Mouse (Mus musculus) splenic B cell, adult 2 months (primary cell): ENCODE data around the gene Ccnd2.
A peak's percentile ranks its signal among the peaks of the same experiment; 100 is the strongest.

ENCODE experiments used
- DNase-seq: peaks from one replicate; pipeline ENCODE4 v3.0.0-alpha.2; 2011; ENCODE audit warnings: low read depth, low spot score
- H3K27me3 ChIP-seq: 2 replicates; pipeline ENCODE4 v1.6.1; 2012; ENCODE audit warnings: mild to moderate bottlenecking, low read length, moderate library complexity, mixed read lengths; ENCODE audit not compliant: control insufficient read depth, poor library complexity, insufficient read depth, severe bottlenecking
- H3K36me3 ChIP-seq: 2 replicates; pipeline ENCODE4 v1.6.1; 2012; ENCODE audit warnings: mild to moderate bottlenecking, low read length, moderate library complexity, mixed read lengths; ENCODE audit not compliant: control insufficient read depth, poor library complexity, insufficient read depth, severe bottlenecking

Gene Ccnd2

GRCm38 (mm10) chr6:127107413-127107812, 44.6 kb downstream of the Ccnd2 start:
- H3K27me3 ChIP-seq, result no peaks in the 10 kb centered on the region
- no peak for DNase-seq
- no peaks in the 10 kb centered on the region; the same call in 1 of the 2 replicates for H3K36me3 ChIP-seq

- H3K36me3 ChIP-seq, result no peaks in the 10 kb centered on the region; the same call in 1 of the 2 replicates
- H3K27me3 ChIP-seq, result no peaks in the 10 kb centered on the region
- no peak for DNase-seq
These were observed 45.3 kb downstream of the Ccnd2 start for GRCm38 (mm10) chr6:127106726-127107125.

- Histone ChIP-seq H3K27me3 (no peaks in the 10 kb centered on the region), H3K36me3 (no peaks in the 10 kb centered on the region; the same call in 1 of the 2 replicates)
- no peak for DNase-seq
These were observed 45.8 kb downstream of the Ccnd2 start for GRCm38 (mm10) chr6:127106189-127106588.

- no peaks in the 10 kb centered on the region; the same call in 1 of the 2 replicates for H3K36me3 ChIP-seq
- no peaks in the 10 kb centered on the region for H3K27me3 ChIP-seq
- DNase-seq, result peak; percentile 52
These were observed 46.9 kb downstream of the Ccnd2 start for GRCm38 (mm10) chr6:127105107-127105506.

GRCm38 (mm10) chr6:127104396-127105029, 47.5 kb downstream of the Ccnd2 start:
- no peaks in the 10 kb centered on the region; the same call in 1 of the 2 replicates for H3K36me3 ChIP-seq
- DNase-seq, result no peak
- H3K27me3 ChIP-seq, result no peaks in the 10 kb centered on the region

GRCm38 (mm10) chr6:127103506-127104275, 48.3 kb downstream of the Ccnd2 start:
- Histone ChIP-seq H3K27me3 (no peaks in the 10 kb centered on the region), H3K36me3 (no peaks in the 10 kb centered on the region; the same call in 1 of the 2 replicates)
- DNase-seq, result no peak

GRCm38 (mm10) chr6:127094565-127094964, 57.4 kb downstream of the Ccnd2 start:
- H3K27me3 ChIP-seq, result no peaks in the 10 kb centered on the region
- peak; percentile 8 for DNase-seq

GRCm38 (mm10) chr6:127086739-127087138, 65.3 kb downstream of the Ccnd2 start:
- DNase-seq, result no peak
- peaks cover 9% of the 10 kb centered on the region for H3K36me3 ChIP-seq

More at GRCm38 (mm10) chr6:127094565-127094964, 57.4 kb downstream of the Ccnd2 start:
- peaks cover 2% of the 10 kb centered on the region; the same call in 1 of the 2 replicates for H3K36me3 ChIP-seq

GRCm38 (mm10) chr6:127081820-127082219, 70.2 kb downstream of the Ccnd2 start:
- no peaks in the 10 kb centered on the region for H3K36me3 ChIP-seq
- H3K27me3 ChIP-seq, result no peaks in the 10 kb centered on the region
- DNase-seq, result peak; percentile 15

More at GRCm38 (mm10) chr6:127086739-127087138, 65.3 kb downstream of the Ccnd2 start:
- no peaks in the 10 kb centered on the region for H3K27me3 ChIP-seq

GRCm38 (mm10) chr6:127079867-127080731, 71.9 kb downstream of the Ccnd2 start:
- DNase-seq, result peak; percentile 38
- Histone ChIP-seq H3K27me3 (no peaks in the 10 kb centered on the region), H3K36me3 (no peaks in the 10 kb centered on the region)
